Mouse (Mus musculus) left cerebral cortex, postnatal 36 days (tissue): ENCODE results near the gene Ttc33. TPM values are rescaled to one million over a fixed set of nuclear protein-coding genes. Genes with fewer than 3 reads are reported as not detected.
A peak's percentile ranks its signal among the peaks of the same experiment; 100 is the strongest.

ENCODE experiments used
- DNase-seq, 2 experiments: peaks; one replicate each; pipeline ENCODE4 v3.0.0; 2021 to 2022; ENCODE audit warnings: low spot score in 2 of 2, mixed read lengths in 1 of 2
- intact Hi-C: fragments of 180-260 bp; cut with DNase I; formaldehyde crosslinking; loops from one replicate; pipeline ENCODE4 v1.15.1; 2025
- total RNA-seq, 2 experiments: library from RNA; stranded (reverse); gene quantifications; 2 replicates each; pipeline ENCODE4 v1.2.3; 2021

Ttc33 gene
- total RNA-seq, 2 experiments from 2014 or later: 74.3 to 75.4 TPM

GRCm38 (mm10) chr15:5237012-5237660 is 51.8 kb downstream of the Ttc33 start:
- DNase-seq: no peak
- intact Hi-C loops: loop anchor here (2.0 kb wide), 2 partner anchors 678 to 844 kb away; no protein-coding TSS in a partner anchor

- intact Hi-C loops: no loop called here
- DNase-seq: no peak
Observed at GRCm38 (mm10) chr15:5238073-5238472, 52.7 kb downstream of the Ttc33 start.

GRCm38 (mm10) chr15:5238553-5238952 is 53.2 kb downstream of the Ttc33 start:
- DNase-seq: no peak
- intact Hi-C loops: no loop called here

- intact Hi-C loops: no loop called here
Observed at GRCm38 (mm10) chr15:5239361-5239760, 54.0 kb downstream of the Ttc33 start.

GRCm38 (mm10) chr15:5239901-5240300 is 54.6 kb downstream of the Ttc33 start:
- DNase-seq: no peak
- intact Hi-C loops: no loop called here

More at GRCm38 (mm10) chr15:5239361-5239760, 54.0 kb downstream of the Ttc33 start:
- no peak for DNase-seq

GRCm38 (mm10) chr15:5240360-5240759 is 55.0 kb downstream of the Ttc33 start:
- intact Hi-C loops: no loop called here
- DNase-seq: no peak

- no peak for DNase-seq
- intact Hi-C loops: no loop called here
Observed at GRCm38 (mm10) chr15:5241304-5242201, 56.2 kb downstream of the Ttc33 start.

- intact Hi-C loops: no loop called here
Observed at GRCm38 (mm10) chr15:5242241-5243035, 57.1 kb downstream of the Ttc33 start.

GRCm38 (mm10) chr15:5243036-5243958 is 58.0 kb downstream of the Ttc33 start:
- DNase-seq: no peak
- intact Hi-C loops: no loop called here

More at GRCm38 (mm10) chr15:5242241-5243035, 57.1 kb downstream of the Ttc33 start:
- DNase-seq: peak; percentile 49 to 53

GRCm38 (mm10) chr15:5243959-5244905 is 58.9 kb downstream of the Ttc33 start, which contains the start of gene Ptger4:
Gene Ptger4 (minus strand): TSS chr15:5244187.
- intact Hi-C loops: no loop called here
- peak; percentile 73 to 79 for DNase-seq

GRCm38 (mm10) chr15:5250182-5250581 is 64.9 kb downstream of the Ttc33 start:
- no peak for DNase-seq
- intact Hi-C loops: no loop called here

- DNase-seq: no peak
- intact Hi-C loops: no loop called here
Observed at GRCm38 (mm10) chr15:5260183-5260582, 74.9 kb downstream of the Ttc33 start.

- DNase-seq: no peak
- intact Hi-C loops: no loop called here
Observed at GRCm38 (mm10) chr15:5261004-5261403, 75.7 kb downstream of the Ttc33 start.

- DNase-seq: no peak
- intact Hi-C loops: no loop called here
Observed at GRCm38 (mm10) chr15:5262095-5262667, 76.9 kb downstream of the Ttc33 start.

GRCm38 (mm10) chr15:5262874-5263504 is 77.7 kb downstream of the Ttc33 start:
- intact Hi-C loops: no loop called here
- no peak for DNase-seq

- intact Hi-C loops: no loop called here
- no peak for DNase-seq
Observed at GRCm38 (mm10) chr15:5266095-5266494, 80.8 kb downstream of the Ttc33 start.
